Mouse (Mus musculus): ENCODE data around the gene Ltbp1.

Ltbp1 gene

DNA sequence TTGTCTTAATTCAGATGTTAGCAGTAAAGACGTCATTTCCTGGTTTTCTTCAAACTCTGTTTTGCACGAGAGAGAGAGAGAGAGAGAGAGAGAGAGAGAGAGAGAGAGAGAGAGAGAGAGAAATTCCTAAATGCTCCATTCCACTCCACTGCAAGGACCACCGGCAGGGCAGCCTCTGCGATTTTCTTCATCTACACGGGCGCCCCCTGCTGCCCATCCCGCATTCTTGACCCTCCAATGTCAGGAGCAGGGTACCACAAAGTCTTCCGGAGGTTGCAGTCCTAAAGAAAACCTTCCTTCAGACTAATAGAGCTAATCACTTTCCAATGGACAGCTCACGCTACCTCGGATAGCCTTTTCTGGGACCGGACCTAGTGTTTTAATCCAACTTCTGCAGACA is 548 bp upstream of the Ltbp1 start:
- DNase-seq (ENCODE audit: low spot score in 2 of 2) = peak; percentile 82 to 90

DNA sequence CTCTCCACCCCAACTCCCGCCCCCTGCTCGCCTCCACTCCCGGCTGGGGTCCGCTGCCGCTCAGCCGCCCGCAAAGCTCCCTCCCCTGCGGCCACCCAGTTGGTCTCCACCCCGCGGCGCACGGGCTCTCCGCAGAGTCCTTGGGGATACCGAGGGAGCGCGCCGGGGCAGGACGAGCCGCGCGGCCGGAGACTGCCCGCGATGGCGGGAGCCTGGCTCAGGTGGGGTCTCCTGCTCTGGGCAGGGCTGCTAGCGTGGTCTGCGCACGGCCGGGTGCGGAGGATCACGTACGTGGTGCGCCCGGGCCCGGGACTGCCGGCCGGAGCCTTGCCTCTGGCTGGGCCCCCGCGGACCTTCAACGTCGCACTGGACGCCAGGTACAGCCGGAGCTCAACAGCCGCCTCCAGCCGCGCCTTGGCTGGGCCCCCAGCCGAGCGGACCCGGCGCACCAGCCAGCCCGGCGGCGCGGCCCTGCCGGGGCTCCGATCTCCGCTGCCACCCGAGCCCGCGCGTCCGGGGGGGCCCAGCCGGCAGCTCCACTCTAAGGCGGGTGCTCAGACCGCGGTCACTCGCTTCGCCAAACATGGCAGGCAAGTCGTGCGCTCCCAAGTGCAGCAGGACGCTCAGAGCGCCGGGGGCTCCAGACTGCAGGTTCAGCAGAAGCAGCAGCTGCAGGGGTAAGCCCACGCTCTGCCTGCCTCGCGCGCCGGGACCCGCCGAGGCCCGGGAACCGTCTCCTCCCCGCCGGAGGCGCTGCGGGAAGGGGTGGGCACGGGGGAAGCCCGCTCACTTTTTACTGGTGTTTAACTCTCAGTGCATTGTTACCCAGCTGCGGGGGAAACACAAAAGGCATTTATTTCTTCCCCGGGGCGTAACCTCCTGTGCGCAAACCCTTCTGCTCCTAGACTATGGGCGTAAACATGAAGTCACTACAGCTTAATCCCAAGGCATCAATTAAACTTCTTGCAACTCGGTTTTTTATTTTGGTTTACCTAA is 615 bp downstream of the Ltbp1 start:
- DNase-seq (ENCODE audit: low spot score in 2 of 2) = peak in 1 of 2 experiments; percentile 33

DNA sequence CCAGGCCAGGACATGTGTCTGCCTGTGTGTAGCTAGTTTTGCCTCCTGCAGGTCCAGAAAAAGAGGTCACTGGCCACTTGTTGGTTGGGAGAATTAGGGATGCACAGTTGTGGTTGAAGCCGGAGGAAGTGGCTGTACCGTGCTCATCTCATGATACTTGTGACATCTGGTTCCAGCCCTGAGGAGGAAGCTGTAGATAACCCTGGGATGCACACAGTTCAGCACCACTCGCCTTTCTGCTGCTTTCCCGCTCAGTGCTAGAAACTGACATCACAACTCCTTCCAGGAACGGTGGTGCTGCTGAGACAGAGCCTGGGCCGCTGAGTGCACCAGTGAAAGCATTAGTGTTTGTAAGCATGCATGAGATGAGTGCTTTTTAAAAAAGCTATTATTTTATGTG is 5.6 kb downstream of the Ltbp1 start:
- no peak for DNase-seq (ENCODE audit: low spot score in 2 of 2)

- no peak for DNase-seq (ENCODE audit: low spot score in 2 of 2)
Measured at GRCm38 (mm10) chr17:75013211-75013610, 7.8 kb downstream of the Ltbp1 start.

- no peak for DNase-seq (ENCODE audit: low spot score in 2 of 2)
Measured at GRCm38 (mm10) chr17:75013868-75014267, 8.5 kb downstream of the Ltbp1 start.

DNA sequence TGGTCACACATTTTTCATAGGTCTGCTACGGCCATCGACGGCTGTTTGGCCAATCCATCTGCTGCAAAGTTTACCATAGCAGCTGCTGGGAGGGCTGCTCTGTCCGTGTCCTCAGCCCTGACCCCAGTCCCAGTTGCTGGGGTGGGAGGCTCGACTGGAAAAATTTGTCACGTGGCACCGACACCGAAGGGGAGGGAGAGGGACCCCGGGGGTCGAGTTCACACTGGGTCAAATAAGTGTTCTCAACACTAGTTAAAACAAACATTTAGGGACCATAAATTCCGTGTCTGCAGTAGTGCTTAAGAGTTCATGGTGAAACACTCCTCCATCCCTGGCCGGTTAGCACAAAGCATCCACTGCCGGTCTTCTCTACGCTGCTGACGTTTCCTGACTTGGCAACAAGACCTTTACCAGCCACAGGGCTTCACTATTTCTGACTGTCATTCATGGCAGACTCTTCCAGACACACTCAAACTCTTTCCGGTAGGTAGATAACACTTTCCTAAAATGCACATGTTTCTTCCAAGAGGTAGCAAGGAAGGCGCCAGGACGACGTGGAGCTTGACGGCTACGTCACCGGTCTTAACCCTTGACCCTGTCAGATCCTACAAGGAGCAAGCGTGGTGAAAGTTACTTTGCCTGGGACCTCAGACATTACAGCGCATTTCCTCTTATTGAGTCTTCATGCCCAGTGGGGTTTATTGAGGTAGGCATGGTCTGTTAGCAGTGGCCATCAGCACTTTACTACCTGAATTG is 9.4 kb downstream of the Ltbp1 start:
- no peak for DNase-seq (ENCODE audit: low spot score in 2 of 2)

DNA sequence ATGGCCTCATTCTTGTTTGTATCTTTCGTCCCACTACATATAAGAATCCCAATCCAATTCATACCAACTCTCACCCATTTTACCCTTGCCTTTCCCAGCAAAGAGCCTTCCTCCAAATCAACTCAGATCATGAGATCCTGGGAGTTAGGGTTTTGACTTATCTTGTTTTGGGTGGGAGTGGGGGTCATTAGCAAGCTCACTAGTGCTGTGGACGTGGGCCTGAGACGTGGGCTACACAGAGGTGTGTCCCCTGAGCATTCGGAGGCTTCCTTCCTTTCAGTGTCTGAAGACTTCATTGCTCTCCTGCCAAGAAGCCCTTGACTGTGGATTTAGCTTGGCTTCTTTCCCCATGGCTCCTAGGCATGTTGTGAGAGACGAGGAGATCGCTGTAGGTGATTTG is 10.2 kb downstream of the Ltbp1 start:
- no peak for DNase-seq (ENCODE audit: low spot score in 2 of 2)

DNA sequence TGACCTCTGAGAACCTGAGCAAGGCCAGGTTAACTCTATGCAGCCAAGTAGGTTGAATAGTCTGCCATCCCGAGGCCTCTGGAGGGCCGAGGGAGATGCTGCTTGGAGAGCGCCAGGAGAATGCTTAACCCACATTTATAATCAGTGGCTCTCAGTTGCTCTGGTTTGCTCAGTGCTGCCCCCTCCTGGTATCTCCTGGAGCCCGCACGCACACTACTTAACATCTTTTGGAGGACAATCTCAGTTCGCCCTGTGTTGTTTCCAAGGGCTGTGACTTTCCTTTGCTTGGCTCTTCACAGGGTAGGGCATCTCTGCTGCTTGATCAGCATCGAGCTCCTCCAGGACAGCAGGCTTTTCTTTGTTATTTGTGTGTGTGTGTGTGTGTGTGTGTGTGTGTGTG is 12.1 kb downstream of the Ltbp1 start:
- peak in 1 of 2 experiments; percentile 63 for DNase-seq (ENCODE audit: low spot score in 2 of 2)

GRCm38 (mm10) chr17:75018142-75018541 is 12.8 kb downstream of the Ltbp1 start:
- DNase-seq (ENCODE audit: low spot score in 2 of 2) = no peak

GRCm38 (mm10) chr17:75020026-75020425 is 14.7 kb downstream of the Ltbp1 start:
- no peak for DNase-seq (ENCODE audit: low spot score in 2 of 2)

GRCm38 (mm10) chr17:75020619-75021018 is 15.3 kb downstream of the Ltbp1 start:
- DNase-seq (ENCODE audit: low spot score in 2 of 2) = no peak

- no peak for DNase-seq (ENCODE audit: low spot score in 2 of 2)
Measured at GRCm38 (mm10) chr17:75027358-75028131, 22.2 kb downstream of the Ltbp1 start.

DNA sequence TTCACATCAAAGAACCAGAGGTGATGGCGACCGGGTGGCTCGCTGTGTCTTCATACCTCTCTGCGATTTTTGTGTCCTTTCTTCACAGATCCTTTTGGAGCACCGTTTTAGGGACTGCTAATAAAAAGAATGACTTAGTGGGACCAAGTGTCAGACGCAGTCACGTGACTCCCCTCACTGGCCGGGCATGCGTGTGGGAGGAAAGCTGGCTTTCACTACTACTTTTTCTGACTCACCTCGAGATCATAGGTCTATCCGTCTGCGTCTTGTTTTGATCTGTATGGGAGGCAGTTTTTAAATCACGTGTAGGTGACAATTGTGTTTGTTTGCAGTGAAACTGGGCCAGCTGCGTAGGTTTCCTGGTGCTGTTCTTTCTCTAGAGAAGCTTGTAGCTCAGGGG is 28.0 kb downstream of the Ltbp1 start:
- DNase-seq (ENCODE audit: low spot score in 2 of 2) = no peak

DNA sequence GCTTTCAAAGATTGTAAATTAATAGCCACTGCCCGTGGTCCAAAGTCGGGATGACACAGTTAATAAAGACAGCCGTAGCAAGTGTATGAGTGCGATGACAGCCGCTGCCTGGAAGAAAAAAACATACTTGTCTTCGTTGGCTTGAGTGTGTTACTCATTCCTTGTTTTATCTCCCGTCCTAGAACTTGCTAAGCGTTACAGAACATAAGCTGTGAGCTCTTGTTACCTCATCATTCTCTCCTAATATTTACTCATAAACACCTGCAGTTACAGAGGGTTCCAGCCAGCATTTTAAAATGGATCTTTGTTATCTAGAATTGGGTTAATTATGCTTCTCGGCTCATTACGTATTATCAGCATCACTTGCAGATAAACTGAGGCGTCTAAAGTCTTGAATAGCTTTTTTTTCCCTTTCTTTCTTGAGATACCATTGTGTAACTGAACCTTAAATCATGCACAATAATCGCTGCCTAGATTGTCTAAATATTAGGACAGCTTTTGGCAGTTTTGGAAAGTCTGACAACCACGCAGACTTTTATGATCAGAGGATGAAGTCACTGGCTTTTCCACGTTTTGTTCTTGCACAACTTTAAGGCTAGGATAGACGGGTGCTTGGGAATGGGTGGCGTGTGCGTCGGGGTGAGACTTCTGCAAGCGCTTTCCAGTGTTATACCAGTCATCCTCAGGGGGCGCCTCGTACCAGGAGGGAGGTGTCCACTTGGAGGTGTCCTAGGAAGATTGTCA is 28.7 kb downstream of the Ltbp1 start:
- DNase-seq (ENCODE audit: low spot score in 2 of 2) = no peak

- DNase-seq (ENCODE audit: low spot score in 2 of 2) = no peak
Measured at GRCm38 (mm10) chr17:75036881-75037280, 31.5 kb downstream of the Ltbp1 start.

- DNase-seq (ENCODE audit: low spot score in 2 of 2) = no peak
Measured at GRCm38 (mm10) chr17:75039017-75039416, 33.6 kb downstream of the Ltbp1 start.

DNA sequence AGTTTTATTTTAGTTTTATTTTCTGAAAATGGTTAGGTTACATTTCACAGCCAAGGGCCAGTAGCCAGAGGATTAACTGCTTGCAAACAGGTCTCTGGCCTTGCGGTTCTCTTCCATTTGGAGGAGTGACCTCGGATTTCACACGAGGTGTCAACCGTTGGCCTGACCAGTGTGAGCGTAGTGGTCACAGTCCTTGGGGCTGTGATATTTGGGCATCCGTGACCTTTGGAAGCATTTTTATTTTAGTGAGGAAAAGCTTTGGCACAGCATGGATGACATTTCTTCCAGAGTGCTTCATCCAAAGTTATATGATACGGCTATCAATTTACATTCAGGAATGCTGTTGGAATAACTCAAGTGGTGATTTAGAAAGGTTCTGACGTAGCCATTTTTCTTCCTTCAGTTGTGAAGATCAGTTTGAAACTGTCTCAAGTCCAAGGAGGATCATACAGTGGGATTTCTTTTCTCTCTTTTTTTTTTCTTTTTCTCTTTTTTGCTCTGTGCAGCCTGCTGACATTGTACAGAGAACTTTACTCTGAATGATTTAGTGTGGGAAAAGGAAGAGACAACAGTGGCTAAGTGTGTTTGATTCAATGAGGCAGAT is 44.1 kb downstream of the Ltbp1 start:
- DNase-seq (ENCODE audit: low spot score in 2 of 2) = no peak

DNA sequence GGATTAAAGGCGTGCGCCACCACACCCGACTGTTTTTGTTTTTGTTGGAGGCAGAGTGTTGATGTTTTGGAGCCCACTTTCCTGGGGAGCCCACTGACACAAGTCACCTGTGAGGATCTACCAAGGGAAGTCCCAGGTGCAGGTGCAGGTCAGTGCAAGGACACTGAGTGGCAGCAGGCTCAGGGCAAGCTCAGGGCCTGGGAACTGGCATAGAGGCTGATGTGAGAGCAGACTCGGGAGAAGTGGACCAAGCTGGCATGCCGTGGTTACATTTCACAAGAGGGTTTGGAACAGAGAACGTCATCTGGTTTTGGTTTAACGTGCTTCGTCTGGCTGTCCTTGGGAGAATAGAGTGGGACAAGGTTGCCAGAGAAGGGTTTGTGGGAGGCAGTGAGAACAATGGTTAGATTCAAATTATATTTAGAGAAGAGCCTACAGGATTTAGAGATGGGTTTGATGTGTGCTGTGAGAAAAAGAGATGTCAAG is 46.1 kb downstream of the Ltbp1 start:
- no peak for DNase-seq (ENCODE audit: low spot score in 2 of 2)

- DNase-seq (ENCODE audit: low spot score in 2 of 2) = no peak
Measured at GRCm38 (mm10) chr17:75055235-75055634, 49.9 kb downstream of the Ltbp1 start.

DNA sequence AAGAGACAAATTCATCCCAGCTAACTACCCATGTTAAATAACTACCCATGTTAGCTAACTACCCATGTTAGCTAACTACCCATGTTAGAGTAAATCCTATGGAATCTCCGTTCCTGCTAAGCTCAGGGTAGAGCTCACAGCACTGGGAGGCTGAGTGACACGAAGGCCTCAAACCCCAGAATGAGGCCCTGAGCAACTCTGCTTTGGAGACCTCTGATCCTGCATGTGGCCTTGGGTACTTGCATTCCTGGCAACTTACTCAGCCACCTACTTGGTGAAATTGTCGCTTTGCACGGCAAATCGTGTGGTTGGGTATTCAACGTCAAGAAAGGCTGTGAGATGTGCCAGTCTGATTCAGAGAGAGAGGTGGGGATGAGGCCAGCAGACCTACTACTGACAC is 50.6 kb downstream of the Ltbp1 start:
- DNase-seq (ENCODE audit: low spot score in 2 of 2) = no peak

DNA sequence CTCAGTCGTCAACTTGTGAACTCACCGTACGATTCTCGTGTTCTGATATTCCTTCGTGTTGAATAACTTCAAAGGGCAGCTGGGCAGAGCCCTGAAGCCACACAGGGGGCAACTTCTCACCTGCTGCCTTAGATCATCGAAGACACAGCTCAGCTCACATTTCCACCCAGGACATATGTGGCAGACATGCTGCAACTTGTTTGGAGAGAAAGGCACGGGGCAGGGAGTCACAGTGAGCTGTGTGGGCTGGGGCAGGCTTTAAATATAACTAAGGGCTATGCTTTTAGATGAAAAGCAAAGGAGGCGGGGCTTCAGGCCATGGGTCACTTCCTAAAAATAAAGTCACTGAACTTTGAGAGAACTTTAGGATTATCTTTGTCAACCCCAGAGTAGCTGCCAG is 51.3 kb downstream of the Ltbp1 start:
- no peak for DNase-seq (ENCODE audit: low spot score in 2 of 2)

Data from cerebellum, postnatal 4 days (tissue).